Mouse (Mus musculus): ENCODE measurements around the gene Il21r.
A peak's percentile ranks its signal among the peaks of the same experiment; 100 is the strongest.

GRCm38 (mm10) chr7:125638870-125639386 is 35.7 kb downstream of the Il21r start:
- TF ChIP-seq CTCF (conservative IDR thresholded peaks at IDR 0.05 in 1 of 2, IDR thresholded peaks at IDR 0.05 in 1 of 2; ENCODE audit: low read depth in 2 of 2, low read length in 2 of 2) (peak; percentile 77 to 96; a peak in 3 of 4 replicates), MAFK (IDR thresholded peaks at IDR 0.05; ENCODE audit: insufficient replicate concordance, low read length) (peak; percentile 11; the same call in 1 of the 2 replicates), MAX (IDR thresholded peaks at IDR 0.05; ENCODE audit: low read length) (peak; percentile 81), USF1 (IDR thresholded peaks at IDR 0.05; ENCODE audit: low read depth, low read length) (peak; percentile 32; the same call in 1 of the 2 replicates)
